Mouse (Mus musculus): Measurements from ENCODE around the gene Inf2. TPM values are rescaled to one million over a fixed set of nuclear protein-coding genes. Genes with fewer than 3 reads are reported as not detected.

The Inf2 gene
- polyA plus RNA-seq, 1 experiment from 2014 or later: 1.1 TPM

DNA sequence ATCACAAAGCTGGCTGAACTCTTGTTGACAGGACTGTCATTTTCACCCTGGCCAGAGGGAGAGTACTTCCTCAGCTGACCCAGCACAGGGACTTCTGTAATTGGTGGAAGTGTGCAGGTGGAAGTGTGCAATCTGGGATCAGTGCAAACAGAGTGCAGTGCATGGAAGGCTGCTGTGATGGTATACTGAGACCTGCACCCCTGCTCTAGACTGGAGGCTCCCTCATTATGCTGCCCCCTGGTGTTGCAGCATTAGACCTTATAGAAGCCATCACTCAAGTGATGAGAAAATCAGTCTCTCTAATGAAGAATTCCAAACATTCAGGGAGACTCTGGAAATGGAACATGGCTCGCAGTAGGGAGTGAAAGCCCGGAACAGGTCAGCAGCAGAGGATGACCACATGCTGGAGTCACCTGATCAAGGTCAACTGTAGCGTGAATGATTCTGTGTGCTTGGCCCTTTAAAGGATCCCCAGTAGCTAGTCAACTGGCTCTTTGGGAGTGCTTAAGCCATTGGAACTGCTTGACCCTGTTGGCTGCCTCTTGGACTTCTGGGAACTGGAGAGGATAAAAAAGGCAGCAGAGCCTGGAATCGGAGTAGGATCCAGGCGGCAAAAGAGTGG, 28.3 kb upstream of the Inf2 start:
- no peak overlapping the region for H3K4me2 ChIP-seq (ENCODE audit: low read length)
- no peak overlapping the region for H3K4me3 ChIP-seq (ENCODE audit: low read length)
- 70% methylated on average over 5 of the region's 5 CpGs for WGBS
- H3K36me3 ChIP-seq (ENCODE audit: control insufficient read depth, insufficient read depth, low read length): no peaks in the 10 kb centered on the region
- H3K9me3 ChIP-seq (ENCODE audit: control insufficient read depth, low read length): no peaks in the 10 kb centered on the region
- H3K27ac ChIP-seq (ENCODE audit: low read depth, low read length): no peak overlapping the region
- no peaks in the 10 kb centered on the region for H3K27me3 ChIP-seq (replicated peaks; ENCODE audit: control insufficient read depth, insufficient read depth, low read length)
- no peaks in the 10 kb centered on the region for H3K4me1 ChIP-seq (ENCODE audit: control insufficient read depth, insufficient read depth, low read depth, low read length)
- no peak for ATAC-seq
- H3K9ac ChIP-seq (ENCODE audit: low read depth, low read length): no peak overlapping the region

DNA sequence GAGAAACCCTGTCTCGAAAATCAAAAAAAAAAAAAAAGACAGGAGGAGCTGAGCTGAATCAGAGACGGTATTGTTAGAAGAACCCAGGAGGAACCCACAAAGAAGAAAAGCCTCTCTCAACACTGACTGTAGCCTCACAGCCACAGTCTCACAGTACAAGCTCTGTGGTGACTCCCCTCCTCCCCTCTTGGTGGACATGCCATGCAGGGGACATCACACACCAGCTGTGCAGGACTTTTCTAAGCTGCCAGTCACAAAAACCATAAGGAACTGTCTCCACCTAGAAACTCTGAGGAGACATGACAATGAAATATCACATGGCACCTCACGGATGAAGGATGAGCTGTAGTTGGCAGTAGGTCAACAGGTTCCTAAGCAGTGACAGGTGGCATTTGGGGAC, 27.4 kb upstream of the Inf2 start:
- Histone ChIP-seq H3K4me2 (ENCODE audit: low read length) (no peak overlapping the region), H3K9me3 (ENCODE audit: control insufficient read depth, low read length) (no peaks in the 10 kb centered on the region), H3K4me3 (ENCODE audit: low read length) (no peak overlapping the region), H3K9ac (ENCODE audit: low read depth, low read length) (no peak overlapping the region), H3K27ac (ENCODE audit: low read depth, low read length) (no peak overlapping the region), H3K27me3 (replicated peaks; ENCODE audit: control insufficient read depth, insufficient read depth, low read length) (no peaks in the 10 kb centered on the region), H3K36me3 (ENCODE audit: control insufficient read depth, insufficient read depth, low read length) (no peaks in the 10 kb centered on the region), H3K4me1 (ENCODE audit: control insufficient read depth, insufficient read depth, low read depth, low read length) (no peaks in the 10 kb centered on the region)
- ATAC-seq: no peak
- WGBS: 69% methylated on average over 3 of the region's 3 CpGs

DNA sequence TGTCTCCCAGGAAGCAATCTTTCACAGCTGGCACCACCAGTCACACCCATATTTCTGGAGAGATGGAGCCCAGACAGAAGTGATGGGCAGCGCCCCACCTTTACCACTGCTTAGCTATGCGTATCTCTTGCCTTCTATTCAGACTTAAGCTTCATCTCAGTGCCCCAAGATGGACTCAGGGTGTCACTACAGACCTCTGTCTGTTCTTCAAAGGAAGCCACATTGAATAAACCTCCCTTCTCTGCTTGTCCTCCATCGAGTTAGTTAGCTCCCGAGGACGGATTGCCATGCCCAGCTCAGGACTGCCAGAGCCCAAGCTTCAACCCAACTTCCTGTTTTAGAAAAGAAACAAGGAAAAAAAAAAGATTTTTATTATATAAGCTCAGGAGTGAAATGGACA, 26.1 kb upstream of the Inf2 start:
- no peaks in the 10 kb centered on the region for H3K36me3 ChIP-seq (ENCODE audit: control insufficient read depth, insufficient read depth, low read length)
- WGBS: 68% methylated on average over 5 of the region's 5 CpGs
- no peaks in the 10 kb centered on the region for H3K27me3 ChIP-seq (replicated peaks; ENCODE audit: control insufficient read depth, insufficient read depth, low read length)
- H3K27ac ChIP-seq (ENCODE audit: low read depth, low read length): no peak overlapping the region
- H3K9ac ChIP-seq (ENCODE audit: low read depth, low read length): no peak overlapping the region
- no peak overlapping the region for H3K4me3 ChIP-seq (ENCODE audit: low read length)
- no peaks in the 10 kb centered on the region for H3K4me1 ChIP-seq (ENCODE audit: control insufficient read depth, insufficient read depth, low read depth, low read length)
- no peak overlapping the region for H3K4me2 ChIP-seq (ENCODE audit: low read length)
- H3K9me3 ChIP-seq (ENCODE audit: control insufficient read depth, low read length): no peaks in the 10 kb centered on the region
- ATAC-seq: no peak

DNA sequence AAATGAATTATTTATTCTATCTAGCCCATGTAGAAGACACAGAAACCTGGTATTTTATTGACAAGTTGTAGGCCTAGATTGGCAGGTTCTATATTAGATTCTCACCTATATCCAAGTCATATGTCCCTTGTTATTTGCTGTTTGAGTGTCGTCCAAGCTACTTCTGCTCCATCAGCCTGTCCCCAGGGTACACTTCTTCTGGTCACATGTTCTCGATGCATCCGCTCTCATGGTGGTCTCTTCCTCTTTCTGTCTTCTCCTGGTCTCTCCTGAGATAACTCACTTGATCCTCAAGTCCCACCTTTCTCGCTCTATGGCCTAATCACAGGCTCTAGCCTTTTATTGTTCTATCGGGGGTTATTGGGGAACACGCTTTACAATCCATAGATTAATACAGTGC, 25.6 kb upstream of the Inf2 start:
- Histone ChIP-seq H3K9ac (ENCODE audit: low read depth, low read length) (no peak overlapping the region), H3K27me3 (replicated peaks; ENCODE audit: control insufficient read depth, insufficient read depth, low read length) (no peaks in the 10 kb centered on the region), H3K36me3 (ENCODE audit: control insufficient read depth, insufficient read depth, low read length) (no peaks in the 10 kb centered on the region), H3K9me3 (ENCODE audit: control insufficient read depth, low read length) (no peaks in the 10 kb centered on the region), H3K4me3 (ENCODE audit: low read length) (no peak overlapping the region), H3K27ac (ENCODE audit: low read depth, low read length) (no peak overlapping the region), H3K4me1 (ENCODE audit: control insufficient read depth, insufficient read depth, low read depth, low read length) (no peaks in the 10 kb centered on the region), H3K4me2 (ENCODE audit: low read length) (no peak overlapping the region)
- ATAC-seq: no peak
- WGBS: 85% methylated on average over 6 of the region's 6 CpGs

DNA sequence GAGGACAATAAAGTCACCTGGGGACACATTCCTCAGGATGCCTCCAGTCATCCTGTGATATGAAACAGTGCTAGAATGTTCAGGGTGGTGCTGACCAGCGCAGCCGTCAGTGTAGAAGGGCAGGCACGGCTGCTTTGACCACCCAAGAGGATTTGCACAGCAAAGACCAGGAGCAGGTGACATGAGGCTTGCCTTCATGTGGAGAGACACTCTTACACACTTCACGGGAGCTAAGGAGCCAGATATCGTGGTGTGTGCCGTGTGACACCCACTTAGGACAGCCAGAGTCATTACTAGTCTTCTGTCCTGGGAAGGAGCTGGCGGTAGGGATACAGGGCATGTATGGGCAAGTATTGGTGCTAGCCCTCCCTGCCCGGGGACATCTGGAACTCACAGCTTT, 18.4 kb upstream of the Inf2 start:
- no peak overlapping the region for H3K4me3 ChIP-seq (ENCODE audit: low read length)
- H3K9me3 ChIP-seq (ENCODE audit: control insufficient read depth, low read length): no peaks in the 10 kb centered on the region
- H3K4me1 ChIP-seq (ENCODE audit: control insufficient read depth, insufficient read depth, low read depth, low read length): no peaks in the 10 kb centered on the region
- no peak overlapping the region for H3K9ac ChIP-seq (ENCODE audit: low read depth, low read length)
- no peaks in the 10 kb centered on the region for H3K36me3 ChIP-seq (ENCODE audit: control insufficient read depth, insufficient read depth, low read length)
- H3K27me3 ChIP-seq (replicated peaks; ENCODE audit: control insufficient read depth, insufficient read depth, low read length): no peaks in the 10 kb centered on the region
- no peak overlapping the region for H3K27ac ChIP-seq (ENCODE audit: low read depth, low read length)
- no peak overlapping the region for H3K4me2 ChIP-seq (ENCODE audit: low read length)
- ATAC-seq: no peak
- WGBS: 94% methylated on average over 8 of the region's 8 CpGs

DNA sequence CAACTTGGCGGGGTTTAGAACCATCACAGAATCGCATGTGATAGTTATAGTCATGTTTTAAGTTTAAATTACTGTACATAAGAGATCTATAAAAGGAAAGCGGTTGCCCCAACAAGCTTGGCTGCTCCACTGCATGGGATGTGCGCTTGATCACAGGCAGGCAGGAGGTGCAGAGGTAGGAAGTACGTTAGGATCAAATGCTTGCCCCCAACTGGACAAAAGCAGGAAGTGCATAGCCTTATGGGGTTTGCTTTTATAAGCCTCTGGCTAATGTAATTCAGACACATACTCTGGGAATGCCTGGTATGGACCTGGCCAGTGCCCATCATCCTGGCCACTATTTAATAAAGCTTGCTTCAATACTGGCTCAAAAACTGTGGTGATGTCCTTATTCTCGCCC, 17.5 kb upstream of the Inf2 start:
- no peak overlapping the region for H3K4me3 ChIP-seq (ENCODE audit: low read length)
- no peak overlapping the region for H3K27ac ChIP-seq (ENCODE audit: low read depth, low read length)
- H3K9me3 ChIP-seq (ENCODE audit: control insufficient read depth, low read length): no peaks in the 10 kb centered on the region
- H3K4me2 ChIP-seq (ENCODE audit: low read length): no peak overlapping the region
- no peak overlapping the region for H3K9ac ChIP-seq (ENCODE audit: low read depth, low read length)
- H3K27me3 ChIP-seq (replicated peaks; ENCODE audit: control insufficient read depth, insufficient read depth, low read length): no peaks in the 10 kb centered on the region
- H3K4me1 ChIP-seq (ENCODE audit: control insufficient read depth, insufficient read depth, low read depth, low read length): no peaks in the 10 kb centered on the region
- no peak for ATAC-seq
- WGBS: 73% methylated on average over 6 of the region's 6 CpGs
- no peaks in the 10 kb centered on the region for H3K36me3 ChIP-seq (ENCODE audit: control insufficient read depth, insufficient read depth, low read length)

DNA sequence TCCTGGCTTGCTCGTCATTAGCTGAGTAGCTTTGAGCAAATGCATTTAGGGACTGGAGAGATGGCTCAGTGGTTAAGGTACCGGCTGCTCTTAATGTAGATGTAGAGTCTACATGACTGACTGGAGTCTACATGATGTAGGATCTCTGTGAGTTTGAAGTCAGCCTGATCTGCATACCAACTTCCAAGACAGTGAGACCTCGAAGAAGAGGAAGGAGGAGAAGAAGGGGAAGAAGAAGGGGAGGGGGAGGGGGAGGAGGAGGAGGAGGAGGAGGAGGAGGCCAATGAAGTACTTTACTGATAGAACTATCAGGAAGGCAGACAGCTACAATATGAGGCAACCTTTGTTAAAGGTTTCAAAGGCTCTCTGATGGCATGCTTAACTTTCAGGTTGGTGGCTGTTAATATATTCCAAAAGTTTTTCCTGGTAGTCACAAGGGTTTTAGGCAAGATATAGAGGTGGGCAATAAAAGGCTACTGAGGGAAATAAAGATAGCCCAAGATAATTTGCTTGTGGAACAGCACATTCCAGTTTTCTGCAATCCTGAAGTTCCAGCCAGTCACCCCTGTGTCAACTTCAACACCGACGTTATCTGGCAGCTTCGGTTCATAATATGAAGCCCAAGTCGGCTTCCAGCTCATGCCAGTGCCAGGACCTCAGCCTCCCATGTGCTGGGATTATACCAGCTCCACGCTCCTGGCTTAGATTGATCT, 13.2 kb upstream of the Inf2 start:
- Histone ChIP-seq H3K4me1 (ENCODE audit: control insufficient read depth, insufficient read depth, low read depth, low read length) (peaks cover 2% of the 10 kb centered on the region; the same call in 1 of the 2 replicates), H3K36me3 (ENCODE audit: control insufficient read depth, insufficient read depth, low read length) (no peaks in the 10 kb centered on the region), H3K9me3 (ENCODE audit: control insufficient read depth, low read length) (no peaks in the 10 kb centered on the region), H3K4me2 (ENCODE audit: low read length) (no peak overlapping the region), H3K27me3 (replicated peaks; ENCODE audit: control insufficient read depth, insufficient read depth, low read length) (0 out of 2 replicates have a peak, but pooled peaks cover 2% of the 10 kb centered on the region), H3K4me3 (ENCODE audit: low read length) (no peak overlapping the region), H3K9ac (ENCODE audit: low read depth, low read length) (no peak overlapping the region), H3K27ac (ENCODE audit: low read depth, low read length) (no peak overlapping the region)
- no peak for ATAC-seq
- WGBS: 82% methylated on average over 8 of the region's 8 CpGs

DNA sequence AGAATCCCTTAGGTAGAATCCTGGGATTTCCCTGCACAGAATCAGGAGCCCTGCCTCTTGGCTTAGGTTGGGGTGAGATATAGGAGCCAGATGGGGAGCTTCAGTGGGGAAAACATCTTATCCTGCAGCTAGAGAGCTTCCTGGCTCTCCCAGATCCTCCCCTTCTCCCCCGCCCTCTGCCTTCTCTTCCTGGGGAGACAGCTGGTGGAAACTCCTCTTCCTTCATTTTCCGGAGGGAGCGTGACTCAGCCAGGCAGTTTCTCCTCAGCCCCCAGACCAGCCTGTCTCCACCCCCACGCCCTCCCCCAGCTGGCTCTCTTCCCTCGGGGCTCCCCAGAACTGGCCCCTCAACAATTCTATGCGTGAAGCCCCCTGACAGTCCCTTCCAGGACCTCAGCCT, 12.2 kb upstream of the Inf2 start:
- WGBS: 20% methylated on average over 6 of the region's 6 CpGs
- no peaks in the 10 kb centered on the region for H3K9me3 ChIP-seq (ENCODE audit: control insufficient read depth, low read length)
- H3K9ac ChIP-seq (ENCODE audit: low read depth, low read length): no peak overlapping the region
- H3K27me3 ChIP-seq (replicated peaks; ENCODE audit: control insufficient read depth, insufficient read depth, low read length): 0 out of 2 replicates have a peak, but pooled peaks cover 2% of the 10 kb centered on the region
- no peak overlapping the region for H3K27ac ChIP-seq (ENCODE audit: low read depth, low read length)
- peaks cover 2% of the 10 kb centered on the region; the same call in 1 of the 2 replicates for H3K4me1 ChIP-seq (ENCODE audit: control insufficient read depth, insufficient read depth, low read depth, low read length)
- H3K4me3 ChIP-seq (ENCODE audit: low read length): no peak overlapping the region
- H3K36me3 ChIP-seq (ENCODE audit: control insufficient read depth, insufficient read depth, low read length): no peaks in the 10 kb centered on the region
- no peak for ATAC-seq
- H3K4me2 ChIP-seq (ENCODE audit: low read length): no peak overlapping the region

DNA sequence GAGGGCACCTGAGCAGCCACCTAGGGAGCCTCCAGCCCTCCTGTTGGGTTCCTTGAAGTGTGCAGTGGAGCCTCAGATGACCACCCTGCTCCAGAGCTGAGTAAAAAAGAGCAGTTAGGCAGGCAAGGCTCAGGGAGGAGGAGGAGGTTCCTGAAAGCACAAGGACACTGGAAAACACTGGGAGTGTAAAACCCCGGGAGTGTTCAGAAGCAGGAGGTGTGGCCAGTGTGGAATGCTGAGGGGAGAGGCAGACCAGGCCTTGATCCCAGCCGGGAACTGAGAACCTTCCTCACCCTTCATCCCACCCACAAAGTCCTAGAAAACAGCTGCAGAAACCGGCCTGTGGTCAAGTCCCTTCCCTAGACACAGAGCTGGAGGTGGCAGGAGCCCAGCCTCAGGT, 11.8 kb upstream of the Inf2 start:
- no peak overlapping the region for H3K4me2 ChIP-seq (ENCODE audit: low read length)
- no peak overlapping the region for H3K9ac ChIP-seq (ENCODE audit: low read depth, low read length)
- 0 out of 2 replicates have a peak, but pooled peaks cover 2% of the 10 kb centered on the region for H3K27me3 ChIP-seq (replicated peaks; ENCODE audit: control insufficient read depth, insufficient read depth, low read length)
- no peaks in the 10 kb centered on the region for H3K36me3 ChIP-seq (ENCODE audit: control insufficient read depth, insufficient read depth, low read length)
- H3K27ac ChIP-seq (ENCODE audit: low read depth, low read length): no peak overlapping the region
- H3K4me3 ChIP-seq (ENCODE audit: low read length): no peak overlapping the region
- WGBS: 22% methylated on average over 3 of the region's 3 CpGs
- H3K9me3 ChIP-seq (ENCODE audit: control insufficient read depth, low read length): no peaks in the 10 kb centered on the region
- no peak for ATAC-seq
- peaks cover 2% of the 10 kb centered on the region; the same call in 1 of the 2 replicates for H3K4me1 ChIP-seq (ENCODE audit: control insufficient read depth, insufficient read depth, low read depth, low read length)
